Mouse (Mus musculus): Measurements from ENCODE around the gene Myadml2. TPM values are rescaled to one million over a fixed set of nuclear protein-coding genes. Genes with fewer than 3 reads are reported as not detected.
"Not testable (repeated sequence)": the region's sequence is repeated elsewhere in the genome, so short reads cannot be mapped to it uniquely, and the experiment has no call there.

Myadml2 gene
- 1 to 10 TPM; 3.2 to 7.6 TPM for total RNA-seq (2021)
- long read RNA-seq, experiment 1, partial matches to known transcripts = 0 of 3 reads
- long read RNA-seq, experiment 1, other reads (novel, unspliced or antisense) = 2 of 3 reads
- long read RNA-seq, experiment 2, partial matches to known transcripts = 0 of 1 reads
- long read RNA-seq, experiment 2, other reads (novel, unspliced or antisense) = 1 of 1 reads

- peak; percentile 45 for DNase-seq
These were observed at the start of gene Myadml2 for GRCm38 (mm10) chr11:120648001-120648476. Gene Myadml2, minus strand, starts transcription at chr11:120648158.

GRCm38 (mm10) chr11:120697741-120698140, 49.8 kb upstream of the Myadml2 start:
- peak; percentile 80 for DNase-seq

- no peak for DNase-seq
These were observed 48.6 kb upstream of the Myadml2 start for GRCm38 (mm10) chr11:120696568-120696967.

GRCm38 (mm10) chr11:120695641-120696040, 47.7 kb upstream of the Myadml2 start:
- peak; percentile 60 for DNase-seq

GRCm38 (mm10) chr11:120695184-120695583, 47.2 kb upstream of the Myadml2 start:
- peak; percentile 56 for DNase-seq

- no peak for DNase-seq
These were observed 45.5 kb upstream of the Myadml2 start for GRCm38 (mm10) chr11:120693461-120693860.

GRCm38 (mm10) chr11:120692471-120693011, 44.6 kb upstream of the Myadml2 start:
- DNase-seq = no peak

GRCm38 (mm10) chr11:120689365-120689764, 41.4 kb upstream of the Myadml2 start:
- DNase-seq = no peak

GRCm38 (mm10) chr11:120686650-120687272, 38.8 kb upstream of the Myadml2 start:
- no peak for DNase-seq

GRCm38 (mm10) chr11:120684660-120685059, 36.7 kb upstream of the Myadml2 start:
- DNase-seq = no peak

GRCm38 (mm10) chr11:120684086-120684485, 36.1 kb upstream of the Myadml2 start:
- no peak for DNase-seq

- DNase-seq = no peak
These were observed 35.6 kb upstream of the Myadml2 start for GRCm38 (mm10) chr11:120683536-120683935.

- DNase-seq = no peak
These were observed 34.7 kb upstream of the Myadml2 start for GRCm38 (mm10) chr11:120682683-120683082.

GRCm38 (mm10) chr11:120679909-120680308, 32.0 kb upstream of the Myadml2 start:
- DNase-seq = peak; percentile 43

- no peak for DNase-seq
These were observed 29.0 kb upstream of the Myadml2 start for GRCm38 (mm10) chr11:120676951-120677350.

GRCm38 (mm10) chr11:120675875-120676274, 27.9 kb upstream of the Myadml2 start:
- DNase-seq = not testable (repeated sequence)

GRCm38 (mm10) chr11:120673594-120674122, 25.7 kb upstream of the Myadml2 start:
- DNase-seq = peak; percentile 37

- DNase-seq = peak; percentile 98
These were observed 25.0 kb upstream of the Myadml2 start, which contains the start of gene Aspscr1 for GRCm38 (mm10) chr11:120672687-120673593. Gene Aspscr1, plus strand, starts transcription at chr11:120672973.

GRCm38 (mm10) chr11:120666617-120667016, 18.7 kb upstream of the Myadml2 start:
- no peak for DNase-seq

GRCm38 (mm10) chr11:120665406-120665805, 17.4 kb upstream of the Myadml2 start:
- DNase-seq = no peak

- DNase-seq = no peak
These were observed 15.8 kb upstream of the Myadml2 start for GRCm38 (mm10) chr11:120663714-120664113.

GRCm38 (mm10) chr11:120662759-120663158, 14.8 kb upstream of the Myadml2 start:
- peak; percentile 36 for DNase-seq

All from adrenal gland, postnatal 10 days (tissue).